Mouse (Mus musculus) heart, adult 8-10 months (tissue): Measurements from ENCODE around the gene Emc7. TPM values are rescaled to one million over a fixed set of nuclear protein-coding genes. Genes with fewer than 3 reads are reported as not detected.

Experiments
- DNase-seq: peaks from one replicate; pipeline ENCODE4 v3.0.0; 2022; ENCODE audit warnings: low spot score
- total RNA-seq, 4 experiments: library from RNA; stranded (reverse); gene quantifications; 2 replicates each; pipeline ENCODE4 v1.2.4; 2022

The Emc7 gene
- total RNA-seq, 4 experiments from 2014 or later, result 15.8 to 17.0 (median 16.4) TPM

DNA sequence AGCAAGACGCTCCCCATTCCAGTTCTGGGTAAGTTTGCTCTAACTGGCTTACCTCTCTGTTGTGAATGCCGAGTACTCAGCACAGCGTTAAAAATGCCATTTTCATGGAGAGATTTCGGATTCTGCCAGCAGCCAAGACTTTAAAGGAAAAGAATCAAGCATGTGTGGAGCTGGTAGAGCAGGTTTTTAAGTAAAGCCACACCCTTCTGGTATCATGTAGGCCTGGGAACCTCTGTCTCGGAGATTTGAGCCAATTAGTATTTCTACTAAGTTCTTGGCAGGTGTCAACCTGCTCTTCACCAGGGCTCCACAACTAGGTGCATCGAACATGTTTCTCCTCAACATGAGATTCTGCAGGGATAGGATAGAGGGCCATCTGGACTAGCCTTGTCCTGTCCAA is 21.8 kb downstream of the Emc7 start:
- no peak for DNase-seq

DNA sequence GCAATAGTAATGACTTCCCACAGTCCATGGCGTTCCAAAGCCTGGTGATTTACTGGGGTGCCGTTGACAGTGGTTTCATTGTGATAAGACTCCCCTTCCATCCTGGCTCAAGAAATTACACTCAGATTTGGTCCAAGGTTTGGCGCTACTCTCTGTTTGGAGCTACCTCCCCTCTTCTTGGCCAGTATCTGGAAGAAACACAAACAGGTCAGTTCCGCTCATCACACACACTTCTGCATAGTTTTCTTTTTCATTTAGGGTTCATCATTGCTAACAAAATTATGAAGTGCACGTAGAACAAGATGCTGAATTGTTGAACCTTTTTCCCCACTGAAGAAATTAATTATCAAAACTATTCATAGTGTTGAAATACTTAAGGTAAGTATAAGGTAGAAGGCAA is 25.9 kb downstream of the Emc7 start, which contains the start of gene Chrm5:
Chrm5 (minus strand) TSS at position 101 of the 400 bp plus-strand sequence.
- no peak for DNase-seq

DNA sequence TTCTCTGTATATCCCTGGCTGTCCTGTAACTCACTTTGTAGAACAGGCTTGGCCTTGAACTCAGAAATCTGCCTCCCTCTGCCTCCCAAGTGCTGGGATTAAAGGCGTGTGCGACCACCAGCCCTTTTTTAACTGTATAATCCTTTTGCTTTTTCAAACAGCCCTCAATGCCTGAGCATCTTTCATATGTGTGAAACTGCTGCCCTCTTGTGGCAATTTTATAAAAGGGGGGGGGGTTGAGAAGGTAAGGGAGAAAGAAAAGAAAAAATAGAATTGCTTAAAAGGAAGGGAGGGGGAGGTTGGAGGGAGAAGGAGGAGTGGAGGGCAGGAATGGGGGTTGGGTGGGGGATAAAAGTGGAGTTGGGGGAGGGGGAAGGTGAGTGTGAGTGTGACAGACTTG is 26.8 kb downstream of the Emc7 start:
- no peak for DNase-seq

DNA sequence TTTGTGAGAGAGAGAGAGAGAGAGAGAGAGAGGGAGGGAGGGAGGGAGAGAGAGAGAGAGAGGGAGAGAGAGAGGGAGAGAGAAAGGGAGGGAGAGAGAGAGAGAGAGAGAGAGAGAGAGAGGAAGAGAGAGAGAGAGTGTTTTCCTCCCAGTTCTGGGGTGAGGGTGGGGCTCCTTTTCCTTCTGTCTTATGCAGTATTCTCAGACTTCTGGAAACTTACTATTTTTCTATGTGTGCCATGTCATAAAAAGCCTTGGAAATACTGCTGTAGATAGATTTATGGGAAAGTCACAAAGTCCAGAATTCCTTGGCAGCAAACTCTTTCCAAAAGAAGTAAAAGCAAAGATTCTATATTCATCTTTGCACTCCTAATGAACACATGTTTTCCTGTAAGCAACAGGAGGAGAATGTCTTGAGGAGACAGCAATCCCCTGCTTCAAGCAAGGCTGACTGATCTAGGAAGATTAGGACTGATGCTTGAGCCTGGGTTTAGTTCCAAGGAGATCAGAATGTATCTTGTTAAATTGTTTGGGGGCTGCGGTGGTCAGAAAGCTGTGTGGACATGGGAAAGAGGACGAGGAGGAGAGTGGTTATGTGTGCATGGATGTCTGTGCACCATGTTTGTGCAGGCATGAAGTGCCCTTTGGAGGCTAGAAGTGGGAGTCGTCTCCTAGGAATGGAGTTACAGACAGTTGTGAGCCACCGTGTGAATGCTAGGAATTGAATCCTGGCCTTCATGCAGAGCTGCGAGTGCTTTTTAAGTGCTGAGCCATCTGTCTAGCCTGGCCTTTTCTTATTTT is 27.9 kb downstream of the Emc7 start:
- no peak for DNase-seq

DNA sequence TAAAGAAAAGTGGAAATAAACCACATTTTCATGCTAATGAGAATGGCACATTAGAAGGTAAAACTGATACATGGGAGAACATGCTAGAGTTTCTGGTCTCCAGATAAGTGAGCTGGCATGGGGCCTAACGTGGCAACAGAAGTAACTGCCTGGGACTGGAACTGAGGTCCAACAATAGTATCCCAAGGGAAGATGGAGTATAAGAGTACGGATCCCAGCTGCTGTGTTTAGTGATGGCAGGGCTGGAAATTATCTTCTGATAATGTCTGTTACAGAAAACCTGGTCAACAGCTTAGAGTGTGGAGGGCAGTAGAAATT is 28.5 kb downstream of the Emc7 start:
- DNase-seq, result no peak

DNA sequence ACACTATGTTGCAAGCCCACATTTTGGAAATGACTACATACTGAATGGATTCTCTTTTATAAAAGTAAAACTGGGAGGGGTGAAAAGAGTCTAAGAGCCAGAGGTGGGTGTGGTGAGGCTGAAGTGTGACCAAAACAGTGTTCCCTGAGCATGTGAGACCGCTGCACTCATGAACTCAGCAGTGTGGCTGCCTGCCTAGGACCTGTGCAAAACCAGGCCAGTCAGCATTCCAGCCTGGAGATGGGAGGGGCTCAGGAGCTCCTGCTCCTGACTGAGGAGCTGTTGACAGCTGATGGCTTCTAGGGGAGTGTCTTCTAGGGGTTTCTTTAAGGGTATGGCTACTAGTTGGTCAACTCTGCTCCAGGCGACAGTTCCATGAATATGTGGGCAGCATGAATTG is 30.1 kb downstream of the Emc7 start:
- no peak for DNase-seq

DNA sequence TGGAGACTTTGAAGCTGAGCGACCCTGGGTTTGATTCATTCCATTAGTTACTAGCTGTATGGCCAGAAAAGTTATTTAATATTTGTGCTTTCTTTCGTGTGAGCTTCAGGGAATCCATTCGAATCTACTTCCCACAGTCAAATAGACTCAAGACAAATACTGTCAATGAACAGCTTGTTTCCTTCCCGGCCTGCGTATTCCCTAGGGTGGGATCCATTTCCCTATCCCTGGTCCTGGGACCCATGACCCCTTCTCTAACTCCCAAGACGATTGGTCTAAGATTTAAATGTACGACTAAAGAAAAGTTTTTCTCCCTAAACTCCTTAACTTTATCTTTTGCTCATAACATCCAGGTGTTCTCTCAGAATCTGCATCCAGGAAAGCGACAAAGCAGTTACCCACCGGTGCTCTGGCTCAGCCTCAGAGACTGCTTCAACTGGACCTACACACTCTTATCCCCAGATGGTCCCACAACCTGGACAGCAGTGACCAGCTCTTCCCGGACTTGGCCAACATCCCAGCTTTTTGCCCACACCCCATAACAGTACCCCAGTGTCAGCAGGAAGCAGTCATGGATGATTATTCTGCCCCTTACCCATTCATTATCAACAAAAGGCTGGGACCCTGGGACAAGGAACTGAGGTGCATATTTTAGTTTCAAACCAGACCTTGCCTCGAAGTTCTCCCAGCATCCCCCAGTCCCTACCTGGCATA is 35.8 kb downstream of the Emc7 start:
- DNase-seq, result no peak

DNA sequence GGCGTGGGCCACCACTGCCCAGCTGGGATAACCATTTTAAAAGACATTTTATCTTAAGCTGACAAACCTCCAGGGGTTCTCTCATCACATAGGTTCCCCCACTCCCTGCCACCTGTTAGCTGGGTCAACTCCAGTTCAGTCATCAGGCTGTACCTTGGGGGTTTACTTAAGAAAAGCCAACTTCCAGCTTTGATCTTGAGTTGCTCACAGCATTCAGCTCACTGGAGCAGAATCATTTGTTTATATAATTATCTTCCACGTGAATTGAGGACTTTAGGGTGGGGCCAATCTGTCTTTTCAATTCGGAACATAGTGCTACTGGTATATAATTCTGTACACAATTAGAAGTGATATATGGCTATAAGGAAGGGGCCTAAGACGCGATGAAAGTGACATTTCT is 36.8 kb downstream of the Emc7 start:
- no peak for DNase-seq

DNA sequence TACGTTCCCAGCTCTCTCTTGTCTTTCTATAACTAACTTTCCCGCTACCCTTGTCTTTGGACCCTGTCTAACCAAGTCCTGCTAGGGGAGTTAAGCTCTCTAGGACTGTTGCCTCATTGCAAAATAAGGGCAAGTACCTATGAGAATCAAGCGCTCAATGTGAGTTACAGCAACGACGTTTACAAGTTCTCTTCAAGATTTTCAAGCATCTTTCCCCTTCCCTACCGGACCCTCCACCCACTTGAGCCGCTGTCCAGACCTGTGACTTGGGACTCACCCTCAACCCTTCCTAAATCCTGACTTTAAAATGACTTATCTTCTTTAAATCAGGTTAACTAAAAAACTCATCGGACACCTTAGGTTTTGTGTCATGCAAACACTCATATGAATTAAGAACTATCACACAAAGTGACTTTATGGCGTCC is 37.6 kb downstream of the Emc7 start:
- DNase-seq, result peak; percentile 41

DNA sequence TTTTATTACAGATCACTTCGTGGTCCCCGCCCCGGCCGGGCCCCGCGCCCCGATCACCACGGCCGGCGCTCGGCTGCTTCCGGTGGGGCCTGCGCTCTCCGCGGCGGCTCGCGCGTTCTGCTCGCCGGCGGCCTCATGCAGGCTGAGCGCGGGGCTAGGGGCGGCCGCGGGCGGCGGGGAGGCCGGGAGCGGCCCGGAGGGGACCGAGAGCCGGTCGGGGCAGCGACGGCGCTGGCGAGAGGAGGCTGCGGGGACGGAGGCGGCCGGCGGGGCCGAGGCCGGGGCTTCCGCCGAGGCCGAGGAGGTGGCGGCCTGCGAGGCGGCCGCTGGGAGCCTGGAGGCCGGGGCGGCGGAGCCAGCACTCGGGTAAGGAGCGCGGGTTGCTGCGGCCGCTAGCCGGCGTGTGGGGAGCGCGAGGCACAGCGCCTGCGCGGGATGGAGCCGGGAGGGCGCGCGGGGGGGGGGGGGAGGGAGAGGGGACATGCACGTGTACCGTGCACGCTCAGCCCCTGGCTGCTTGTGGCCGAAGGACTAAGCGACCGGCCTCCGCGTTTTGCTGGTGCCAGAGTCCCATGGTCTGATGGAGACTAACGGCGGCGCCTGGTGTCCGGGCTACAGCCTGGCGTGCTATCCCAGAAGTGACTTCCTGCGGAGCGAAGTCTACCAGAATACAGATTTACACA is 38.2 kb downstream of the Emc7 start, which contains the start of gene Aven:
Aven (plus strand) TSS at position 109 of the 683 bp plus-strand sequence.
- DNase-seq, result peak; percentile 75

DNA sequence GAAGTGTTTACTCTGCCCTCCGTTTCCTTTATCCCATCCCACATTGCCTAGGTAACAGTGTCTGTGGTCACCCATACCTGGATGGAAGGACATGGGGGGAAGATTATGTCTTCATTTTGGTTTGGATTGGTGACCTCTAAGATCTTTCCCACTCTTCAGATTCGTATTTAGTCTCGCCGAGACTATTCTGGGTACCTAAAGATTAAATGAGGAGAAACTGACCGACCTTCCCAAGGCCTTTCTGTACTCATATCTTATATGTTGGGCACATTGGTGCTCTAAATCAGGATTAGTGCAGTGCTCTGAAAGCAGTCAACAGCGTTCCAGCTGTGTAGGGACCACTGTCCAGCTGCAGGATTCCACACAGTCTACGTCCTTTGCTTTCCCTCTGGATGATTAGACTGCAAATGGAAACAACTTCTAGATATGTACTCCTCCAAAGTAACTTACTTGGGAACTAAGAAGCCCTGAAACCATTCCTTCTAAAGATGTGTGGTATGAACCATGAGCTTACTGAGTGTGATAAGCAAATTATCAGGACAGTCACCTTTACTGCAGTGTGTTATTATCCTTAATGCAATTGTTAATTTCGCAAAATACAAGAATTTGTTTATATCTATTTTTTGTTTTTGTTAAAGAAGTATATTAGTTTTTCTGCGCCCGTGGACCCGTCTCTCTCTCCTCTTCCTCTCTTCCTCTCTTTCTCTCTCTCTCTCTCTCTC is 38.9 kb downstream of the Emc7 start:
- DNase-seq, result no peak

DNA sequence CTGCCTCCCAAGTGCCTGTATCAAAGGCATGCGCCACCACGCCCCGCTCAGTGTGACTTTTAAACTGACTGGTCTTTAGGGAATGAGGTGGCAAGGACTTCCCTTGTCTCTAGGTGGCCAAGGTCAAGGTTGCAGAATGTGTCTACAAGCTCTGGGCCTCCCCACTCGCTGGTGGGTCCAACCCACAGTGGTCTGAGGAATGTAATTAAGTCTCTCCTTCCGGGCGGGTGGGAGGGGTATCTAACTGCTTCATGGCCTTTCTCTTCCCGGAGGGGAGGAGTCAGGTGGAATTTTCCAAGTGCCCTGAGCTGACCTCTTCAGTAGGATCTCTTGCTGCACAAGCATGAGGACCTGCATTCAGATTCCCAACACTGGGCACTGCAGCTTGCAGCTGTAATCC is 43.1 kb downstream of the Emc7 start:
- no peak for DNase-seq

DNA sequence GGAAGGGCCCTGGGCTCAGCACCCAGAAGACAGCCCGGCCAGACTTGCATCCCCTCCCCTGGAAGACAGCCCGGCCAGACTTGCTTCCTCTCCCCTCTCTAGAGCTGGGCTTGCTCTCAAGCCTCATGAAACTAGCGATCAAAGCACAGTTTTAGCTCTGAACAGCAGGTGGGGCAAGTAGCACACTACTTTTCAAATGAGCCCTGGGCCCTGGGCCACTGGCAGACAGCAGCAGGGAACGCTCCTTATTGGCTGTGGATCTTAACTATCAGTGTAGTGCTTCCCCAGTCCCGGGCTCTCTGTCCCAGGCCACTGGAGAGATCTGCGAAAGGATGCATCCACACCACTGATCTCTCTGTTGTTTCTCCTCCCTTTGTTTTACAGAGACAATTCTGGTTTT is 46.4 kb downstream of the Emc7 start:
- DNase-seq, result peak; percentile 72

DNA sequence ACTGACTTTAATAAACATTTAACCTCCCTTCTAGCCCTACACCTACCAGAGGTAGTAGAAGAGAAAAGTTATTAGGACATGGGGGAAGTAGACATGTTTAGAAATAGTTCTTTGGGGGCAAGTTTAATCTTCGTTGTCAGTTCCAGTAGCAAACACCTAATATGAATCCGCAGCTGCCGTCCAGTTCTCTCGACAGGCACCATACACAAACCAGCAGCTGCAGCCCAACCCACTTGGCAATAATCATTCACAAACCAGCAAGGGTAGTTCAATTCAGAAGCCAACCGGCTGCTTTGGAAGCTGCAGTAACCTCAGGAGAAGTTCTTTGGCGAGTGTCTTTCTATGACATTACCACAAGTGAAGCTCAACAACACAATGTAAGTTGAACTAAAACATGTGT is 49.2 kb downstream of the Emc7 start:
- no peak for DNase-seq

DNA sequence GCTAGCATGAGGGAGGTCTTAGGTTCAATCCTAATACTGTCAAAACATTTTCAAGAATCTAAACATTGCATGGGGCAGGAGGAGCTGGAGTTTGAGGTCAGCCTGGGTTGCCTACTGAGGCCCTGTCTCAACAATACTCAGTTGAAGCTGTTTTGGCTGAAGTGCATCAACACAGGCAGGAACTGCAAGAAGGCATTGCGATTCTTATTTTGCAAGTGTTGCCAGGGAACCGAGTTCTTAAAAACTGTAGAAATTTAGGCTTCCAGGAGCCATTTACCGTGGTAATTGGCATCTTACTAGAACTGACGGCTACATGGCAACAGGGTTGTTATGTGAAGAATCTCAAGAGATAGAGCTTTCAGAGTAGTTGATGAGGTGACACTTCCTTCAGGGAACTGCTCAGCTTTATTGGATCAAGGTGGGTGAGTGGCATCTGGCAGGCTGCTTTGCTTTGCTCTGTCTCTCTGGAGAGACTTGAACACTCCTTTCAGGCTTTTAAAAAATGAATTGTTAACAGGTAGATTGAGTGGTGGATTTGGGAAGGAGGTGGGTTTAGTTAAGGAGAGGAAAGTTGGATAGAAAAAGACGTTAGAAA is 52.1 kb downstream of the Emc7 start:
- DNase-seq, result no peak

DNA sequence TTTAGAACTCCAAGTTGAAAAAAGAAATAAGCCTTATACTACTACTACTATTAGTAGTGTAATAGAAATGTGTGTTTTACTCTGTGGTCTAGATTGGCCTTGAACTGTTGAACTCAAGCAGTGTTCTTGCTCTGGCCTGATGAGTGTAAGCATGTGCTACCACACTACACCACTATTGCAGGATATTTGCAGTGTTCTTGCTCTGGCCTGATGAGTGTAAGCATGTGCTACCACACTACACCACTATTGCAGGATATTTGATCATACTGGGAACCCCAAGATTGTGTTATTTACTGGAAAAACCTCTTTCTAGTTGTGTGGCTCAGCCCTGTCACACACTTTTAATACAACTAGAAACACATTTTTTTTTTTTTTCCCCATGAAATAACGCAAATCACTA is 52.6 kb downstream of the Emc7 start:
- DNase-seq, result no peak

DNA sequence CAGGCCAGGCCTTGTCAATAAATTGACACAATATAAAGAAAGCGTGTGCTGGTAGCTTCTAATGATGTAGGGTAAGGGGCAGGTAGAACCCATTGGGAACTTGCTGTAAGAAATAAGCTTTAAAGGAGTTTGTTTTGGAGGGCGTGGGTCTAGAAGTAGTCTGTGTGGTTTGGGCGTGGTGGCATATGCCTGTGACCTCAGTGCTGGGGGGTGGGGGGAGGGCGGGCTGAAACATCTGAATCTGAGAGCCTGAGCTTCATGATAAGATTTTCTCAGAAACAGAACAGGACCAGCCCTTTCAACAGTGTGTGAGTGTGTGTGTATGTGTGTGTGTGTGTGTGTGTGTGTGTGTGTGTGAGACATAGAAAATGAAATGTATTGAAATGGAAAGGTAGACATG is 55.3 kb downstream of the Emc7 start:
- DNase-seq, result no peak

DNA sequence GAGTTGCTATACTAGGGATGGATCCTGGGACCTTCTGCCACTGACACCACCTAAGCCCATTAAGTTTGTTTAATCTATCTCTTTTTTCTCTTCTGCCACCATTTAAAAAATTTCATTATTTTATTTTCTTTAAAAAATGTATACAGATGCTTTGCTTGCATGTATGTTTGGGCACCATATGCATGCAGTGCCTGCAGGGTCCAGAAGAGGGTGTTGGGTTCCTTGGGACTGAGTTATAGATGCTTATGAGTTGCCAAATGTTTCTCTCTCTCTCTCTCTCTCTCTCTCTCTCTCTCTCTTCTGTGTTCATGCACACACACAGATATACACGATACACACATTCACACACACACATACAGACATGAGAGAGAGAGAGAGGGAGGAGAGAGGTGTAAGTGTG is 58.2 kb downstream of the Emc7 start:
- no peak for DNase-seq

DNA sequence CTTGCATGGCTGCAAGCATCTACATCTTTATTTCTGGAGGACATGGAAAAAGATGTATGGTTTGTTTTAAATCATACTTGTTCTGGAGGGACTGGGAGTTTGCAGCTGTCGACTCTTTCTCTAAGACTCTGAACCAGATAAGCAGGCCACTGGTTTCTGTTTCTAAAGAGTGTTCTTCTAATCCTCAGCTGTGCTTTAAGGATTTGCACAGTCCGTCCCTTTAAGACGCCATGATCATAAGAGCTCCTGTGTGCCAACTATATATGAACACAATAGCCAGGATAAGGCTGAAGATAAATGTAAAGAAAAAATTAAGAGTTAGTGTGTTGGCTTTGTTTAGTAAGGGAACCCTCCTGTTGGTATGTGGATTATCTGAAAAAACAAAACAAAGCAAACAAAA is 61.9 kb downstream of the Emc7 start:
- no peak for DNase-seq

DNA sequence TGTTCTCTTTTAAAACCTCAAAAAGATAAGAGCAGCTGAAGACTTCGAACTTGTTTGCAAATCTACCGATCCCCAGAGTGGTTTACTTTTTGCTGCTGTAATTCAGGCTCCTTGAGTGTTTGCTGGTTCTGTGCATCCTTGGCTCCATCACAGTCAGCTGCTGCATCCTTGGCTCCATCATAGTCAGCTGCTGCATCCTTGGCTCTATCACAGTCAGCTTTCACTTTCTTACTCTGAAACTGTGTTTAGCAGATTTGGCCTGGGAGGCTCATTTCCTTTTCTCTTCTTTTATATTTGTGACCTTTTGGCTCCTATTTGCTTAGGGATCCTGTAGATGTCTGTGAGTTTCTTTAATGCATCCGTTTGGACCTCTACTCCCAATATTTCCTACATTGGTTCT is 62.4 kb downstream of the Emc7 start:
- DNase-seq, result no peak

DNA sequence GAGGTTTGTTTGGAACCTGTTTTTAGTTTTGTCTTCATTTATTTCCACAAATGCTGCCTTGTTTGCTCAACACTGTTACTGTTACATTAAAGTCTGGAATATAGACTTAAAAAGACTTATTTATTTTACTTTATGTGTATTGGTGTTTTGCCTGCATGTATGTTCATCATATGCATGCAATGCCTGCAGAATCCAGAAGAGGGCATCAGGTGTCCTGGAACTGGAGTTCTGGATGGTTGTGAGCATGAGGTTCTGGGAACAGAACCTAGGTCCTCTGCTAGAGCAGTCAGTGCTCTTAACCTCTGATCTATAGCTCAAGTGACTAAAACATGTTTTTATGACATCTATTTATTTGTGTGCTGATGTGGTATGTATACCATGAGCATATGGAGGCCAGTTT is 63.7 kb downstream of the Emc7 start:
- DNase-seq, result no peak
